Mouse (Mus musculus) retina, adult 2 months (tissue): ENCODE results near the gene 4930595D18Rik.

Experiments
- DNase-seq: peaks from one replicate; pipeline ENCODE4 v3.0.0-alpha.2; 2012; ENCODE audit warnings: low read depth, low spot score

The 4930595D18Rik gene

GRCm38 (mm10) chr12:111165831-111166591 lies 18.3 kb downstream of the 4930595D18Rik start, which contains the start of gene Traf3:
TSS of gene Traf3 (plus strand) at chr12:111166370.
- peak; percentile 53 for DNase-seq

DNA sequence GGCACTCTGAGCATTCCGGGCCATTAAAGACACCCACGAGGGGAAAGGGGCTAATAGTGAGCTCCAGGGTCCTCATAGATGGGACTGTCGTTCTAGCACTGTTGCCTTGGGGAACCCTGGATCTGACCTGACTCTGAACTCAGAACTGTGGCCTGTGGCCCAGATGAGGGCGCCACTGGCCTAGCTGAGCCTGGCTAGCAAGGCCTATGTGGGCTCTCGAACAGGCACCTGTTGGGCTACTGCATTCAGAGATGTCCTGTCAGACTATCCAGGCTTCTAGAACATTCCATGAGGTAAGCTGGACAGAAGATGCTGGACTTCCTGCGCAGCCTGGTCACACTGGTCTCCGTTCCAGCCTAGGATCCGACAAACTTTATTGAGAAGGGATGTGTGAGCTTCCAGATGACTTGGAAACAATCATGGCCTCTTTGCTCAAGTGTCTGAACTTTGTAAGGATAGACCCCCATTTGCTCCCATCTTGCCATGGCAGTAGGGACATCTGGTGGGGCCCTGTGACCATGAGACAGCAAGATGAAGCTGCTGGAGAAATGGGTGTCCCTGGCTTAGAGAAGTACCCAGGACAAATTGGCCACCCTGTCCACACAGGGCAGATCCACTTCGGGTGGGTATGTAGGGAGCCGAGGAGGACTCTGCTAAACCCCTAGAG lies 19.0 kb downstream of the 4930595D18Rik start:
- no peak for DNase-seq

GRCm38 (mm10) chr12:111164310-111164751 lies 20.0 kb downstream of the 4930595D18Rik start:
- peak; percentile 86 for DNase-seq

DNA sequence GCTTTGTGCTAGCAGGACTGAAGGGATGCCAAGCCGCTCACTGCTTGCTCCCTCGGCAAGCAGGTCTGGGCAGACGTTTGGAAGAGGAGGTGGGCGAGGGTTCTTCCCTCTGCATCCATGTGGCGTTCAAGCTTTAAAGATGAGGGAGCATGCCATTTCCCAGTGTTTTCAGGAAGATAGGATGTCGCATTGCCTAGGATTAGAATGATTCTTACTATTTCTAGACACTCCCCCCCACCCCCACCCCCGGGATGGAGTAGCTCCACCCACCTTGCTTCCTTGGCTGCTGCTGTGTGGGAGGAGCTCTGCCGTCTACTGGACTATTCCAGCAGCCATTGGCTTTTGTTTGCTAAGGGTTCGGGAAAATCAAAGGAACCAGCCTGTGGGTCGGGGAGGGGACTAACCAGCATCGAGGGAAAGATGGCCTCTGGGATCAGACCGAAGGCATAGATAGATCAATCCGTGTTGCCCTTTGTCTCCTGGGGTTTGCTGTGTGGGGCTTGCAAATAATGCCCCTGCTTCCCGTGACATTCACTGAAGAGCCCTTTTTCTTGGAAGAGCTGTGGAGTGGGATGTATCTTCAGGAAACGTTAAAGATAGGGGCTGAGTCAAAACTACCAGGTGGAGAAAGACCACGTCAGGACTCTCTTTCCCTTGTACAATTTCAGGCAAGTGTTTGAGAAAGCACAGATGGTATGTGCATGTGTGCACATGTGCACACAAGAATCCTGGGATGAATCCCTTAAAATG lies 21.8 kb downstream of the 4930595D18Rik start:
- no peak for DNase-seq

- no peak for DNase-seq
Observed at GRCm38 (mm10) chr12:111161943-111162311, 22.4 kb downstream of the 4930595D18Rik start.

DNA sequence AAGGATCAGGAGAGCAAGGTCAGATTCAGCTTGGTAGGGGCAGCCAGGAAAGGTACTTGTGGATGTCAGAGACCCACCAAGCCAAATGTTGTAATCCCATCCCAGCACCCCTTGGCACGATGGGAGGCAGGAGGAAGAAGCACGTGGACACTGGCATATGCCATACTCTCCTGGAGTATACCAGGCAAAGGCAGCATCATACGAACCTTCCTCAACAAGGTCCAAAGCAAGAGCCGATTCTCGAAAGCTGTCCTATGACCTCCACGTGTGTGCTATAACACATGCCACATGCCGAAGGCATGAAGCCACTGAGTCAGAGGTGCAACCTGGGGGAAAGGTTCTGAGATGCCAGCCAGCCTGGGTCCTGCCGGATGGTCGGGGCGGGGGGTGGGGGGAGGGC lies 23.4 kb downstream of the 4930595D18Rik start:
- DNase-seq = no peak

DNA sequence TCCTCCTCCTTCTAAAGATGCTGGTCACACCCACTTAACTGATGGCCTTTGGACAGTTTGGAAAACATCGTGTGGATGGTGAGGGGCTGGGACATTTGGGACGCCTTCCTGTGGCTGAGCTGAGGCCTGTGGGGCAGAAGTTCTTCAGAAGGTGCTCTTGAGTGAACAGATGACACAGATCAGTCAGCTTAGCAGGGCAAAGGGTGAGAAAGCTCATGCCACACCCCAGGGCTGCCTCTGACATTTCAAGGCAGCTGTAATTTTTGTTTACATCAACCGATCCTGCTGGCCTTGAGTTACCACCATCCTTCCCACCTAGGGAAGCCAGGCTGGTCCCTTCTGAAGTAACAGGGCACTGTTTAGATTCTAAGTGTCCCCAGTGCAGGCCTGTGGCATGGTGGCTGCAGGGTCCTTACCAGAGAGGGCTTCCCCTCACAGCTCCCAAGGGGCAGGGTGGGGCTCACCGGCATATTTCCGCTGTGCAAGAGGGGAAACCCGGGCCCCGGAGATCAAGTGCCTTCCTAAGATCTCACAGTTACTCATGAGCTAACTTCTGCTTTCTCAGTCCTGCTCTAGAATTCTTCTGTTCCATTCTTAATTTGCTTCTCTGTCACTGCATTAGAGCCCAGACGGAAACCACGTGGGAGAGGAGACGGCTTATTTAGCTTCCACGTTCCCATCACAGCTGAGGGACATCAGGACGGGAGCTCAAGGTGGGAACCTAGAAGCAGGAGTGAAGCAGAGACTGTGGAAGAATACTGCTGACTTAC lies 24.4 kb downstream of the 4930595D18Rik start:
- no peak for DNase-seq

GRCm38 (mm10) chr12:111155756-111156155 lies 28.5 kb downstream of the 4930595D18Rik start:
- no peak for DNase-seq

GRCm38 (mm10) chr12:111154641-111155040 lies 29.6 kb downstream of the 4930595D18Rik start:
- DNase-seq = no peak

DNA sequence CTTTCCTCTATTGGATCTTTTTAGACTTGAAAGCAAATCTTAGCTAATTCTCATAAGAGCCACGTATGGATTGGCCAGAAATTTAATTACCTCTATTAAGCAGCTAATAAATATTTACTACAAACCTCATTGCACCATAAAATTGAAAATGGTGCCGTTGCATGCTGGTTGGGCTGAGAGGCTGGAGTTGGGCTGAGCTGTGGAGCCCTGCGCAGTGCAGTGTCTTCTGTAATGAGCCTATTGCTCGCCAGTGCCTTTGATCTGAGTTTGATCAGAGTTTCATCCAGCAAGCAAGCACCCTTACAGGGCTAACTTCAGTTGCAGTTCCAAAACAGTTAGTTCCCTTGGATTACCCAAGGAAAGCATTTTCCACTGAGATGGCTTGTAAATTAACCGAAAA lies 30.3 kb downstream of the 4930595D18Rik start:
- no peak for DNase-seq

GRCm38 (mm10) chr12:111152981-111153710 lies 31.1 kb downstream of the 4930595D18Rik start:
- no peak for DNase-seq

- no peak for DNase-seq
Observed at GRCm38 (mm10) chr12:111152579-111152978, 31.7 kb downstream of the 4930595D18Rik start.

GRCm38 (mm10) chr12:111151422-111152156 lies 32.7 kb downstream of the 4930595D18Rik start:
- no peak for DNase-seq

- no peak for DNase-seq
Observed at GRCm38 (mm10) chr12:111150236-111150596, 34.1 kb downstream of the 4930595D18Rik start.

- DNase-seq = no peak
Observed at GRCm38 (mm10) chr12:111149495-111150235, 34.6 kb downstream of the 4930595D18Rik start.

- DNase-seq = no peak
Observed at GRCm38 (mm10) chr12:111145269-111145668, 39.0 kb downstream of the 4930595D18Rik start.

DNA sequence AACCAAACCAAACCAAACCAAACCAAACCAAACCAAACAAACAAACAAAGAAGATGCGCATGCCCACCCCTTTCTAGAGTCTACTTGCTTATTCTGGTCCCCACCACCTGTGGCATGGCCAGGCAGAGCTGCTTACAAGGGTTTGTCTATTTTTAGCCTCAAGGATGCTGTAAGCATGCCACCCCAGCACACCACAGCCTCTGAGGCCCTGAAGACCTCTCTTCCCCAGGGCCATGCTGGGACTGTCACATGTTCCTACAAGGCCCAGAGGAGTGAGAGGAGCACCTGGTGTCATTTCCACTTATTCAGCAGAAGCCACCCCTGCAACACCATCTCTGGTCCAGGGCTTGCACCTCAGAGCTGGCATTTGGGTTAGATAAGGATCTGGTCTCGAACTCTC lies 39.7 kb downstream of the 4930595D18Rik start:
- DNase-seq = no peak

DNA sequence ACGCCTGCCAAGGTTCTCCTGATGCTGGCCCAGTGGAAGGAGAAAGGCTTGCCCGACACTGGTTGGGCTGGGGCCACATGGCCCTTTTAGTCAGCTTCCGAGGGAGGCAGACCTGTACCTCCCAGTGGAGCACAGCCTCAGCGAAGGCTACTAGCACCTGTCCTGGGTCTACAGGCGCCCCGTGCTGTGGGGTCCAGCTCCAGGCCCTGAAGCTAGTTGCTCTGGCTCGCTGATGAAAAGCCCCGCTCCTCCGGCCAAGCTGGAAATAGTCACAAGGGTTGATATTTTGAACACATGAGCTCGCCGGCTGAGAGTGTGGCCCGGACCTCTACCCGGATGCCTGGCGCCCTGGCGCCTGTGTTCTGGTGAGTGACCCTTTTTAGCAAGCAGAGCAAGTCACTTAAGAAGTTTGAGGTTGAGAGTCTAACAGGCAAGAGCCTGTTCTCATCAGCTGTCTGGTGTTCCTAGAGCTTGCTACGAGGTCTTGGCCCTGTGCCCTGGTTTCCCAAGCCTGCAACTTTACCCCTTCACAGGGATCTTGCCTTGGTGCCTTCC lies 40.7 kb downstream of the 4930595D18Rik start:
- no peak for DNase-seq

DNA sequence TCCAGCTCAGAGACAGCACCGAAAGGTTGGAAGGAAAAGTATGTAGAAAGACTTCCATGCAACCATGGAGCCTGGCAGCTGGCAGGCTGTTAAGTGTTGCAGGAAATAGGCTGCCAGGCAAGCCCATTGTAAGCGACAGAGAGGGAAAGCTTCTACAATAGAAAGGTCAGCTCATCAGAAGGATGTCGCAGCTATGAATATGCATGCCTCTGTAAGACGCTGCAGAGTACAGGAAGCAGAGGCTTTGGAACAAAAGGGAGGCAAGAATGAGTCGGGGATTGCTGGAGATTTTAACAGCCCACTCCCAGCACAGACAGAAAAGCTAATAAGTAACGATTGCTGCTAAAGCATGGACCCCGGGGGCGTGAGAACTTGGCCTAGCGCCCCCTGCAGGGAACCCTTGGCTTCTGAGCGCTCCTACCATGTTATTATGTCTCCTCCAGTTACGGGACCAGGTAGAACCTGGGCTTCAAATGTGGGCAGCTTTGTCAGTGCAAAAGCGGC lies 41.2 kb downstream of the 4930595D18Rik start:
- DNase-seq = no peak
